Mouse (Mus musculus): ENCODE data around the gene Amdhd1.
"Not testable (repeated sequence)": the region's sequence is repeated elsewhere in the genome, so short reads cannot be mapped to it uniquely, and the experiment has no call there.

The Amdhd1 gene

GRCm38 (mm10) chr10:93539775-93540430 lies at the start of gene Amdhd1:
Gene Amdhd1 (minus strand): TSS chr10:93540033.
- DNase-seq (ENCODE audit: low read depth, low spot score), result peak; percentile 51

- peak; percentile 95 for DNase-seq (ENCODE audit: low read depth, low spot score)
These were observed 49.5 kb upstream of the Amdhd1 start, which contains the start of gene Snrpf for GRCm38 (mm10) chr10:93589281-93589848. Gene Snrpf (minus strand): TSS chr10:93589706.

- DNase-seq (ENCODE audit: low read depth, low spot score), result peak; percentile 8
These were observed 49.0 kb upstream of the Amdhd1 start for GRCm38 (mm10) chr10:93588796-93589195.

- DNase-seq (ENCODE audit: low read depth, low spot score), result peak; percentile 65
These were observed 37.5 kb upstream of the Amdhd1 start for GRCm38 (mm10) chr10:93577271-93577886.

- DNase-seq (ENCODE audit: low read depth, low spot score), result no peak
These were observed 36.1 kb upstream of the Amdhd1 start for GRCm38 (mm10) chr10:93575960-93576359.

GRCm38 (mm10) chr10:93574966-93575365 lies 35.1 kb upstream of the Amdhd1 start:
- no peak for DNase-seq (ENCODE audit: low read depth, low spot score)

GRCm38 (mm10) chr10:93572209-93572608 lies 32.4 kb upstream of the Amdhd1 start:
- DNase-seq (ENCODE audit: low read depth, low spot score), result no peak

- no peak for DNase-seq (ENCODE audit: low read depth, low spot score)
These were observed 28.8 kb upstream of the Amdhd1 start for GRCm38 (mm10) chr10:93568671-93569070.

GRCm38 (mm10) chr10:93567841-93568566 lies 28.2 kb upstream of the Amdhd1 start:
- DNase-seq (ENCODE audit: low read depth, low spot score), result no peak

GRCm38 (mm10) chr10:93567066-93567465 lies 27.2 kb upstream of the Amdhd1 start:
- DNase-seq (ENCODE audit: low read depth, low spot score), result no peak

- DNase-seq (ENCODE audit: low read depth, low spot score), result no peak
These were observed 24.8 kb upstream of the Amdhd1 start for GRCm38 (mm10) chr10:93564518-93565090.

- no peak for DNase-seq (ENCODE audit: low read depth, low spot score)
These were observed 20.0 kb upstream of the Amdhd1 start for GRCm38 (mm10) chr10:93559786-93560185.

- DNase-seq (ENCODE audit: low read depth, low spot score), result not testable (repeated sequence)
These were observed 18.1 kb upstream of the Amdhd1 start for GRCm38 (mm10) chr10:93557971-93558370.

- no peak for DNase-seq (ENCODE audit: low read depth, low spot score)
These were observed 12.8 kb upstream of the Amdhd1 start for GRCm38 (mm10) chr10:93552596-93552995.

- no peak for DNase-seq (ENCODE audit: low read depth, low spot score)
These were observed 10.0 kb upstream of the Amdhd1 start for GRCm38 (mm10) chr10:93549821-93550220.

GRCm38 (mm10) chr10:93548991-93549390 lies 9.2 kb upstream of the Amdhd1 start:
- DNase-seq (ENCODE audit: low read depth, low spot score), result peak; percentile 61

GRCm38 (mm10) chr10:93547741-93548270 lies 8.0 kb upstream of the Amdhd1 start:
- no peak for DNase-seq (ENCODE audit: low read depth, low spot score)

GRCm38 (mm10) chr10:93544172-93544571 lies 4.3 kb upstream of the Amdhd1 start:
- DNase-seq (ENCODE audit: low read depth, low spot score), result no peak

- no peak for DNase-seq (ENCODE audit: low read depth, low spot score)
These were observed 3.3 kb upstream of the Amdhd1 start for GRCm38 (mm10) chr10:93543176-93543575.

- DNase-seq (ENCODE audit: low read depth, low spot score), result no peak
These were observed 2.5 kb upstream of the Amdhd1 start for GRCm38 (mm10) chr10:93542356-93542755.

- no peak for DNase-seq (ENCODE audit: low read depth, low spot score)
These were observed 1.8 kb upstream of the Amdhd1 start for GRCm38 (mm10) chr10:93541585-93541984.

Data from embryo, embryonic 11.5 days (tissue).